Mouse (Mus musculus) induced T-regulatory cell, adult 2 months (primary cell): Measurements from ENCODE around the gene Agbl3.

ENCODE experiments used
- DNase-seq: peaks from one replicate; pipeline ENCODE4 v3.0.0-alpha.2; 2012; ENCODE audit warnings: low read depth

Gene Agbl3

GRCm38 (mm10) chr6:34874101-34874921 lies 94.1 kb downstream of the Agbl3 start:
- no peak for DNase-seq

GRCm38 (mm10) chr6:34875268-34875761 lies 95.1 kb downstream of the Agbl3 start:
- DNase-seq = peak; percentile 50

GRCm38 (mm10) chr6:34875966-34876834 lies 96.0 kb downstream of the Agbl3 start:
- DNase-seq = no peak

DNA sequence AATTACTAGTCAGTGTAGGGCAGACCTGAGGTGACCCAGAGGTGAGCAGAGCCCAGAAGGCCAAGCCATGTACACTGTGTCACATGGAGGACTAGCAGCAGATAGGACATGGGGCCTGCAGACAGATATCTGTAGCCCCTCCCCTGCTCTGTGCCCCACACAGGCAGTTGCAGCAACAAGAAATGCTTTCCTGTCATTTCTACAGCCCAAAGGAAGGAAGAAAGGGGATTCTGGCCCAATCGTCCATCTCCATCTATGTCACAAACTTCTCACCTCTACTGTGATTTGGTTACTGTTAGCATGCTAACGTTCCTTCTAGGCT lies 96.6 kb downstream of the Agbl3 start:
- no peak for DNase-seq

DNA sequence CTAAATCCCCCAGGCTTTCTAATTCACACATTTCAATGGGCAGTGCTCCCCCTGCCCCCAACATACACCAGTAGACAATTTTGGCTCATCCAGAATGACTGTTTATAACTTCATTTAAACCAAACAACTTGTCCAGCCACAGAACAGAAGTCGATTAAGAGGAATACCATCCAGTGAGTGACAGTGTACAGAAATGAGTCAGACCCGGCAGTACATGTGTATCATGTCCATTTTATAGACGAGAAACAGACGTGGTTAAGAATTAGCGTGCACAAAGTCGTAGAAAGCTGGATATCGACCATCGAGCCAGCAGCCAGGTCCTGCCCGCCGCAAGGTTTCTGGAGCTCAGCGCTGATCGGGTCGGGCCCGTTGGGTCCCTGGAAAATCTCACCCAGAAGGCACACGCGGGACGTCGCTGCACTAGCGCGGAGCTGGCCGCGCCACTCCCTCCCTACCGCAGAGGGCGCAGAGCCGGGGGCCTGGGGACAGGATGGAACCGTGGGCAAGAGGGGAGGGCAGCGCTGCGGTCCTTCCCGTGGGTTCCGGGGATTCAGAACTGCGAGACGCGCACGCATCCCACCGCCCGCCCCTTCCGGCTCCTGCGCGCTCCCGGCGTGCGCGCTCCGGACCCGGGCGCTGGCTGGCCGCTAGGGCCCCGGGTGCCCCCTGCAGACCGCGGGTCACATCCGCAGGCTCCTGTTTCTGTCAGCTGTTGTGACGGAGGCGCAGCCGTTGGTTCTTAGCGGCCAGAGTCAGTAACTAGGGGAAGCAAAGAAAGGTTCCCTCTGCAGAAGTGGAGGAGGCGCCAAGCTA lies 97.5 kb downstream of the Agbl3 start, which contains the start of gene Cyren:
TSS of gene Cyren (minus strand) at position 552 of the 813 bp plus-strand sequence.
- DNase-seq = peak; percentile 96

- no peak for DNase-seq
Measured at GRCm38 (mm10) chr6:34879101-34879740, 99.0 kb downstream of the Agbl3 start.

GRCm38 (mm10) chr6:34879911-34880475 lies 99.8 kb downstream of the Agbl3 start:
- DNase-seq = peak; percentile 63

GRCm38 (mm10) chr6:34884724-34885123 lies 104.5 kb downstream of the Agbl3 start:
- no peak for DNase-seq

DNA sequence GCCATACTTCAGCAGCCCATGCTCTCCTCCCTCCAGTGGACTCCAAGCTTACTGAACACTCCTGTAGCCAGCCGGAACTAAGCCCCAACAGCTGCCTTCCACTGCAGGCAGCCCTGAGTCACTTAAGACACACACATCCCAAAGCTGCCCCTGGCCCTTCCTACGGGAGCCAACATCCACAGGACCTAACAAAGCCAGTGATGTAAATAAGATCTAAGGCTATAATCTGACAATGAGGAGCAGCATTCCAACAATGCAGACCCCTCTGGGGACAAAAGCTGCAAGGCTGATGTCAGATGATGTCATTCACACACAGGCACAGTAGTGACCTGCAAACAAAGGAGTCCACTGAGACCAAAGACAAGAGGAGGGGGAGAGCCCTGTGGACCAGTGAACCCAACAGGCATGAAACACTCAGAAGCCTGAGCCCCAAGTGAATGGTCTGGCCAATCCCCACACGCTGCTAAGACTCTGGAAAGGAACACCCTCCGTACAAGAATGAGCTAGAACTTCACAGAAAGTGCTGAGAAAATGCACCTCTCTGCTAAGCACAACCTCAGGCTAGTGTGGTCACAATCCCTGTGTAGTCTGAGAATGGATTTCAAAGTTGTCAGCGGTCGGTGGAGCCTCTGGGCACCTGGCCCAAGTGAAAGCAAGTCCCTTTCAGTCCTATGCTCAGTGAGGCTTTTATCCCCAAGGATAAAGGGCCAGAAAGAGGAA lies 107.1 kb downstream of the Agbl3 start:
- no peak for DNase-seq

DNA sequence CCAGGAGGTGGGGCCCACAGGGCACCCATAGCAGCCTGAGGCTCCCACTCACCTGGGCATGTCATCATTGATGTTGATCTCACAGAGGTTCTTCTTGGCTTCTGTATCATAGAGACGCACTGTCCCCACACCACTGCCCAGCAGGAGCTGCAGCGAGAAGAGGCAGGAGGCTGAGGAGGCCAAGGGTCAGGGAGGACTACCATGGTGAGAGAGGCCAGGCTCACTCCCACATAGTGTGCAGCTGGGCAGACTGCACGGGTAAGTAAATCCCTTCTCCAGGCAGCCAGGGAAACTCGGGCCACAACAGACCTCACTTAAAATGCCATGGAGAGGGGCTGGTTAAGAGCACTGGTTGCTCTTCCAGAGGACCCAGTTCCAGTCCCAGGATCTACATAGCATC lies 109.0 kb downstream of the Agbl3 start:
- no peak for DNase-seq

DNA sequence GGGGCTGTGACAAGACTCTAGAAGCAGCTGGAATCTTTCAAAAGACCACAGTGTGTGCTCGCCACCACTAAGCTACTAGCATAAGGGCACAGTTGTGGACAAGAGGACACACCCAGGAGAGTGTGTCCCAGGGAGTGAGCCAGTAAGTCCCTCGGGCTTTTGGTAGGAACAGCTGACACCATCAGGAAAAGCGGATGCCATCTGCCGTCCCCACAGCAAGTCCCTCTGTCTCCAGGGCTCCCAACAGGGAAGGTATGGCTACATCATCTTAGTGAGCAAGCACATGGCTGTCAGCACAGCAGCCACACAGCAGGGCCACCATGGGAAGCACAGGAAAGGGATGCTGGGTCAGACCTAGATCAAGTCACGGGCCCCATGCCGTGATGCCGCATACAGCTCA lies 115.3 kb downstream of the Agbl3 start:
- no peak for DNase-seq

DNA sequence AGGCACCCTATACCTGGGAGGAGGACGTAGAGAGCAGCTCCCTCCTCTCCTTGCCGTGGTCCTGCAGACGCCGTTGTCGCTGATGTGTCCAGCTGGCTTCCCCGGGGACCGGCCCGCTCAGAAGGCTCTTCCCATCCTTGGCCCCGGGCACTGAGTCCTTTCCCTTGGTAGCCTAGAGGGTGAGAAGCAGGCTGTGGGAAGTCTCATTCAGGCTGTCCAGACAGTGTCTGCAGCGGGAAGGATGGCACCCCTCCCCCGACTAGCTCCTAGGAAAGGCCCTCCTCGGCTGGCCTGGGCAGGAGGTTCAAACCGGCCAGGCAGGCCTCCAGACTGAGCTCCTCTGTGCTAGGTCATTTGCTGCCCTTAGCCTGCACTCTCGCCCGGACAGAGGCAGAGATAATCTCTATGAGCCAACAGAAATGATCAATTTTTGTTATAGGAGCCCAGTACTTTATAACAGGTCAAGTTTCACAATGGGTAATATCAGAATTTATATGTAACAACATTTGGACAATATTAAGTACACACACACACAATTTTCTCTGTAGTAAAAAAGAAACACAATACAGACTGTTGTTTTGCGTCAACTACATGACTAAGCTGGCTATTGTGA lies 116.0 kb downstream of the Agbl3 start:
- no peak for DNase-seq

DNA sequence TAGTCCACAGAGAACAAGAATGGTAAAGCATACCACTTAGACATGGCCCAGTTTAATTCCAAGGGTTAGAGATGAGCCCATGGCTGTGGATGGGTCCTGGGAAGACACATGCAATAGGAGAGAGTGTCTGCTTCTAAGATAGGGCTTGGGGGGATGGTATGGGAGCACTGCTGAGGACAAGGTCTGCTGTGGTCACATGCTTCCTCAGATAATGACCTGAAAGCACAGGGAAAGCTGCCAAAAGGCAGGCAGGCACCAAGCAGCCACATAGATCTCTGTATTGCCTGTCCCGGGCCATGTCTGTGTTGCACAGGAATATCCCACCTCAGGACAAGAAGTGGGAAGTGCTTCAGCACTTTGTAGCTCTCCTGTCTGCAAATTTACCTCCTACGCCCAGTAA lies 118.9 kb downstream of the Agbl3 start:
- no peak for DNase-seq

DNA sequence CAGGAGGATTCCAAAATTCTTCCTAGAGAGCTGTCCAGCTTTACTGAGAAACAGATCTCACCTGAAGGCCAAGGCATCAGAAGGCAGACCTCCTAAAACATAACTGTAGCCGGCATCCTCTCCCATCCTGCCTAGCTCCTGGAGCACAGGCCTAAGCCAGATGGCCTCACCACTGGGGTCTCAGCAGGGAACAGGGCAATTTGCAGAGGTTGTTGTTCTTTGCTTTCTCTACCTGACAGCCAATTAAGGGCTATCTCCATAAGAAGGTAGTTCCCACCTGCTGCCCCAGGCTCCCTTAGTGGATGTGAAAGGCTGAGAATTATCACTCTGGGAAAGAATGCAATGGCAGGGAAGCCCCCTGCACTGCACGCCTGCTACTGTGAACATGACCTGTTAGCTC lies 120.8 kb downstream of the Agbl3 start:
- DNase-seq = no peak

DNA sequence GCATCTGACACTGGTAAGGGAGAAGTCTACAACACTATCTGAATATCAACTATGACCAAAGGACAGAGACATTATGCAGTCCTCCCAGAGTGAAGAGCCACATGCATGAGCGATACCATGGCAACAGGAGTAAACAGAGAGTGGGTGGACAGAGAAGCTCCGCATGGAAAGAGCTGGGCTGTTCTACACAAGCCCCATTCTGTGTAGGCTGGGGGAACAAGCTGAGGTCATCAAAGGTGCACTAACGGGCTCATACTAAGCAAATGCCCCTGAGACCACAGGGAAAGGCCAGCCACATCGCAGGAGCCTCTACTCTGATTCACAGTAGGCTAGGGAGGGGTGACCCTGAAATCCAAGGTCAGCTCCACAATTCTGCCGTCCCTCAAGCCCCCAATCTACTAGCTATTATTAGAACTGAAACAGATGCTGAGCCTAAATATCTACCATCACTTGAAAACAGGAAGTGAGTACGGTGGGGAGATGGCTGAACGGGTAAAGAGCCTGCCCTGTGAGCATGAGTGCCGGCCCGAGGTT lies 121.7 kb downstream of the Agbl3 start:
- peak; percentile 51 for DNase-seq

DNA sequence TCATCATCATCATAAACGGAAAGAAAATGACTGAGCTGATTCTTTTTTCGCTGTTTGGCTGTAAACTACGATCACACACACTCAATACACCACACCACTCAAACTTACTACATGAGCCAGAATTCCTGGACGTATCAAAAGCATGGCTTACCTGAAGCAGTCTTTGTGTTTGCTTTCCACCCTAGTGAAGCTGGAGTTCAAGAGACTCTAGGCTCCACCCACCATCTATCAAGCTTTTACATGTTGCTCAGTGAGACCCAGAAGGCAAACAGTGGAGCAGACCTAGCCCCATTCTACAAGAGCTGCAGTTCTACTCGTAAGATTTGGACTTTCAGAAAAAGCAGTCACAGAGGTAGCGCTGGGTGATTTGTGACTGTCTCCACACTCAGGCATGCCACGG lies 122.3 kb downstream of the Agbl3 start:
- DNase-seq = no peak

- DNase-seq = no peak
Measured at GRCm38 (mm10) chr6:34903441-34903840, 123.2 kb downstream of the Agbl3 start.

GRCm38 (mm10) chr6:34903851-34904250 lies 123.6 kb downstream of the Agbl3 start:
- no peak for DNase-seq

DNA sequence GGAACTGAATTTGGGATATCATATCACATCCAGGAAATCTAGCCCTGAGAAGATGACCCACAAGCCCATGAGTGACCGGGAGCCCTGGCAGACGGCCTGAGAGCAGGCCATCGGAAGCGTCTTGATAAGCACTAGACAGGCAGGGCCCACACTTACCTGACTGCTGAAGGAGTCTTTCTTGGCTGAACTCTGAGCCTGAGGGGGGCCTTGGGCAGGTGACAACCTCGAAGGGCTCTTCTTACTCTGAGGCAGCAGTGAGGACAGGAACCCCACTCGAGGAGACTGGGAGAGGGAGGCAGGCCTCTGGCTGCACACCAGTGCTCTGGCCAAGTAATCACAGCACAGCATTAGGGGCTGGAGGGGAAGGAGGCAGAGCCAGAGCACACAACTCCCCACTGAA lies 124.1 kb downstream of the Agbl3 start:
- no peak for DNase-seq

- no peak for DNase-seq
Measured at GRCm38 (mm10) chr6:34906125-34906524, 125.9 kb downstream of the Agbl3 start.
